Mouse (Mus musculus) lung, embryonic 15.5 days (tissue): ENCODE data around the gene Cabp4. TPM values are rescaled to one million over a fixed set of nuclear protein-coding genes. Genes with fewer than 3 reads are reported as not detected.

Experiments
- ATAC-seq: fragments of 200-750 bp; cut with Nextera tagmentation; 2 replicates; pipeline ENCODE4 v1.8.0; 2017; ENCODE audit warnings: moderate number of reproducible peaks, borderline replicate concordance; ENCODE audit not compliant: low FRiP score, low TSS enrichment; ENCODE audit errors: extremely low read depth
- H3K27ac ChIP-seq: fragments of 300-500 bp; sonication (generic); 2 replicates; pipeline ENCODE4 v1.5.1; 2015; ENCODE audit warnings: moderate library complexity, mild to moderate bottlenecking, inconsistent platforms
- H3K27me3 ChIP-seq: fragments of 300-500 bp; sonication (generic); 2 replicates; pipeline ENCODE4 v1.6.1; 2015; ENCODE audit warnings: inconsistent platforms
- H3K36me3 ChIP-seq: fragments of 300-500 bp; sonication (generic); 2 replicates; pipeline ENCODE4 v1.6.1; 2015; ENCODE audit warnings: inconsistent platforms
- H3K4me1 ChIP-seq: fragments of 300-500 bp; sonication (generic); 2 replicates; pipeline ENCODE4 v1.6.1; 2015; ENCODE audit warnings: inconsistent platforms
- H3K4me2 ChIP-seq: fragments of 300-500 bp; sonication (generic); 2 replicates; pipeline ENCODE4 v1.6.1; 2015; ENCODE audit warnings: inconsistent platforms, mild to moderate bottlenecking, moderate library complexity
- H3K4me3 ChIP-seq: fragments of 300-500 bp; sonication (generic); 2 replicates; pipeline ENCODE4 v1.5.1; 2015; ENCODE audit warnings: mild to moderate bottlenecking, inconsistent platforms
- H3K9ac ChIP-seq: fragments of 300-500 bp; sonication (generic); 2 replicates; pipeline ENCODE4 v1.6.1; 2015; ENCODE audit warnings: inconsistent platforms
- H3K9me3 ChIP-seq: fragments of 300-500 bp; sonication (generic); 2 replicates; pipeline ENCODE4 v1.6.1; 2016; ENCODE audit warnings: inconsistent platforms
- WGBS: fragments of 180-500 bp; shearing (Covaris S2); methylation state at CpG from one replicate; pipeline ENCODE4 v1.1.7; 2015; 5-methylcytosine and 5-hydroxymethylcytosine counted together
- polyA plus RNA-seq: library from polyadenylated mRNA; unstranded; fragments of >200 nt; fragmentation: Nextera tagmentation; extraction: Ambion mirVana; gene quantifications from 2 replicates; pipeline ENCODE4 v1.2.1, GENCODE M21; 2015

Gene Cabp4
- polyA plus RNA-seq, 1 experiment from 2014 or later, result 0.11 TPM

GRCm38 (mm10) chr19:4094348-4094747, 49.5 kb downstream of the Cabp4 start:
- no peaks in the 10 kb centered on the region for H3K9me3 ChIP-seq
- ATAC-seq, result no peak
- no peak overlapping the region for H3K4me2 ChIP-seq
- peaks cover 3% of the 10 kb centered on the region; the same call in 1 of the 2 replicates for H3K27me3 ChIP-seq
- 63% methylated on average over 3 of the region's 3 CpGs for WGBS
- H3K4me1 ChIP-seq, result peaks cover 21% of the 10 kb centered on the region
- H3K36me3 ChIP-seq, result no peaks in the 10 kb centered on the region
- H3K27ac ChIP-seq, result no peak overlapping the region
- H3K4me3 ChIP-seq, result no peak overlapping the region
- H3K9ac ChIP-seq, result no peak overlapping the region

GRCm38 (mm10) chr19:4093772-4094171, 50.1 kb downstream of the Cabp4 start:
- no peak for ATAC-seq
- no peaks in the 10 kb centered on the region for H3K36me3 ChIP-seq
- peaks cover 16% of the 10 kb centered on the region for H3K4me1 ChIP-seq
- H3K9me3 ChIP-seq, result no peaks in the 10 kb centered on the region
- H3K4me3 ChIP-seq, result no peak overlapping the region
- no peak overlapping the region for H3K4me2 ChIP-seq
- WGBS, result 67% methylated on average over 7 of the region's 7 CpGs
- H3K9ac ChIP-seq, result no peak overlapping the region
- peaks cover 6% of the 10 kb centered on the region; the same call in 1 of the 2 replicates for H3K27me3 ChIP-seq
- no peak overlapping the region for H3K27ac ChIP-seq

GRCm38 (mm10) chr19:4092750-4093149, 51.1 kb downstream of the Cabp4 start:
- 56% methylated on average over 3 of the region's 3 CpGs for WGBS
- H3K9me3 ChIP-seq, result no peaks in the 10 kb centered on the region
- peaks cover 6% of the 10 kb centered on the region; the same call in 1 of the 2 replicates for H3K27me3 ChIP-seq
- no peaks in the 10 kb centered on the region for H3K36me3 ChIP-seq
- H3K4me3 ChIP-seq, result no peak overlapping the region
- no peak overlapping the region for H3K4me2 ChIP-seq
- H3K27ac ChIP-seq, result no peak overlapping the region
- H3K9ac ChIP-seq, result no peak overlapping the region
- peaks cover 6% of the 10 kb centered on the region; the same call in 1 of the 2 replicates for H3K4me1 ChIP-seq
- no peak for ATAC-seq

- no peaks in the 10 kb centered on the region for H3K9me3 ChIP-seq
- no peaks in the 10 kb centered on the region for H3K36me3 ChIP-seq
- 47% methylated on average over 2 of the region's 2 CpGs for WGBS
- H3K4me3 ChIP-seq, result no peak overlapping the region
- 0 out of 2 replicates have a peak, but pooled peaks cover 2% of the 10 kb centered on the region for H3K4me1 ChIP-seq
- no peak for ATAC-seq
- H3K4me2 ChIP-seq, result no peak overlapping the region
- H3K27me3 ChIP-seq, result peaks cover 6% of the 10 kb centered on the region; the same call in 1 of the 2 replicates
- no peak overlapping the region for H3K27ac ChIP-seq
- H3K9ac ChIP-seq, result no peak overlapping the region
Observed at GRCm38 (mm10) chr19:4091383-4091782, 52.5 kb downstream of the Cabp4 start.

GRCm38 (mm10) chr19:4090446-4090845, 53.4 kb downstream of the Cabp4 start:
- Histone ChIP-seq H3K4me1 (no peaks in the 10 kb centered on the region), H3K4me3 (no peak overlapping the region), H3K27me3 (peaks cover 6% of the 10 kb centered on the region; the same call in 1 of the 2 replicates), H3K27ac (no peak overlapping the region), H3K9ac (no peak overlapping the region), H3K4me2 (no peak overlapping the region), H3K9me3 (no peaks in the 10 kb centered on the region), H3K36me3 (no peaks in the 10 kb centered on the region)
- 80% methylated on average over 3 of the region's 3 CpGs for WGBS
- no peak for ATAC-seq

GRCm38 (mm10) chr19:4089128-4089527, 54.7 kb downstream of the Cabp4 start:
- no peaks in the 10 kb centered on the region for H3K4me1 ChIP-seq
- 73% methylated on average over 6 of the region's 6 CpGs for WGBS
- no peaks in the 10 kb centered on the region for H3K9me3 ChIP-seq
- H3K27me3 ChIP-seq, result peaks cover 13% of the 10 kb centered on the region; the same call in 1 of the 2 replicates
- no peaks in the 10 kb centered on the region for H3K36me3 ChIP-seq
- H3K4me2 ChIP-seq, result no peak overlapping the region
- no peak for ATAC-seq
- H3K4me3 ChIP-seq, result no peak overlapping the region
- H3K27ac ChIP-seq, result no peak overlapping the region
- no peak overlapping the region for H3K9ac ChIP-seq

- Histone ChIP-seq H3K4me3 (no peak overlapping the region), H3K27ac (no peak overlapping the region), H3K36me3 (no peaks in the 10 kb centered on the region), H3K4me2 (no peak overlapping the region), H3K9me3 (no peaks in the 10 kb centered on the region), H3K4me1 (no peaks in the 10 kb centered on the region; the same call in 1 of the 2 replicates), H3K27me3 (peaks cover 13% of the 10 kb centered on the region; the same call in 1 of the 2 replicates), H3K9ac (no peak overlapping the region)
- ATAC-seq, result no peak
- 30% methylated on average over 5 of the region's 5 CpGs for WGBS
Observed at GRCm38 (mm10) chr19:4088146-4088545, 55.7 kb downstream of the Cabp4 start.

GRCm38 (mm10) chr19:4087090-4087489, 56.7 kb downstream of the Cabp4 start:
- no peak overlapping the region for H3K4me2 ChIP-seq
- H3K27me3 ChIP-seq, result peaks cover 13% of the 10 kb centered on the region; the same call in 1 of the 2 replicates
- no peak for ATAC-seq
- no peak overlapping the region for H3K9ac ChIP-seq
- no peak overlapping the region for H3K27ac ChIP-seq
- no peaks in the 10 kb centered on the region; the same call in 1 of the 2 replicates for H3K4me1 ChIP-seq
- WGBS, result 82% methylated on average over 5 of the region's 5 CpGs
- no peak overlapping the region for H3K4me3 ChIP-seq
- no peaks in the 10 kb centered on the region for H3K9me3 ChIP-seq
- no peaks in the 10 kb centered on the region for H3K36me3 ChIP-seq

GRCm38 (mm10) chr19:4086156-4086555, 57.7 kb downstream of the Cabp4 start:
- no peak overlapping the region for H3K4me2 ChIP-seq
- WGBS, result 84% methylated on average over 15 of the region's 15 CpGs

More at GRCm38 (mm10) chr19:4086156-4086555, 57.7 kb downstream of the Cabp4 start:
- no peaks in the 10 kb centered on the region for H3K9me3 ChIP-seq
- H3K27me3 ChIP-seq, result peaks cover 13% of the 10 kb centered on the region; the same call in 1 of the 2 replicates
- no peak for ATAC-seq
- H3K4me3 ChIP-seq, result no peak overlapping the region
- H3K36me3 ChIP-seq, result no peaks in the 10 kb centered on the region
- no peaks in the 10 kb centered on the region; the same call in 1 of the 2 replicates for H3K4me1 ChIP-seq
- H3K9ac ChIP-seq, result no peak overlapping the region
- no peak overlapping the region for H3K27ac ChIP-seq

Other genes with a start within 250 kb of the Cabp4 start
- 46.6 and 53.1 TPM in 2 replicates for gene Tcirg1, start 236.9 kb downstream of the Cabp4 start, polyA plus RNA-seq
- 303 and 306 TPM in 2 replicates for gene Ndufs8, start 231.3 kb downstream of the Cabp4 start, polyA plus RNA-seq
- 3.5 and 4.6 TPM in 2 replicates for gene Aldh3b1, start 214.2 kb downstream of the Cabp4 start, polyA plus RNA-seq
- 18.4 and 22.3 TPM in 2 replicates for gene Unc93b1, start 208.8 kb downstream of the Cabp4 start, polyA plus RNA-seq
- gene Aldh3b3, start 185.4 kb downstream of the Cabp4 start, polyA plus RNA-seq, result 0.11 and 0.13 TPM in 2 replicates
- gene Aldh3b2, start 171.7 kb downstream of the Cabp4 start, polyA plus RNA-seq, result 1.3 and 1.5 TPM in 2 replicates
- 11.1 and 12.5 TPM in 2 replicates for gene Acy3, start 157.5 kb downstream of the Cabp4 start, polyA plus RNA-seq
- gene Tbx10, start 151.3 kb downstream of the Cabp4 start, polyA plus RNA-seq, result not detected in 2 replicates
- gene Nudt8, start 143.5 kb downstream of the Cabp4 start, polyA plus RNA-seq, result 25.9 and 28.0 TPM in 2 replicates
- gene Gm49405, start 143.4 kb downstream of the Cabp4 start, polyA plus RNA-seq, result 2.3 and 2.4 TPM in 2 replicates
- gene Doc2g, start 140.7 kb downstream of the Cabp4 start, polyA plus RNA-seq, result 3.6 and 4.9 TPM in 2 replicates
- gene Ndufv1, start 131.2 kb downstream of the Cabp4 start, polyA plus RNA-seq, result 191 and 199 TPM in 2 replicates
- 470 and 486 TPM in 2 replicates for gene Gstp1, start 106.0 kb downstream of the Cabp4 start, polyA plus RNA-seq
- gene Gstp2, start 98.0 kb downstream of the Cabp4 start, polyA plus RNA-seq, result 3.9 and 5.2 TPM in 2 replicates
- 0.22 and 0.83 TPM in 2 replicates for gene Gstp3, start 84.5 kb downstream of the Cabp4 start, polyA plus RNA-seq
- not detected in 2 replicates for gene Cabp2, start 62.5 kb downstream of the Cabp4 start, polyA plus RNA-seq
- 100 and 103 TPM in 2 replicates for gene Cdk2ap2, start 46.9 kb downstream of the Cabp4 start, polyA plus RNA-seq
- 12.5 and 13.8 TPM in 2 replicates for gene Pitpnm1, start 44.0 kb downstream of the Cabp4 start, polyA plus RNA-seq
- gene Aip, start 18.2 kb downstream of the Cabp4 start, polyA plus RNA-seq, result 104 and 106 TPM in 2 replicates
- gene Gpr152, start 4.2 kb downstream of the Cabp4 start, polyA plus RNA-seq, result not detected in 2 replicates
- gene Coro1b, start 4.6 kb upstream of the Cabp4 start, polyA plus RNA-seq, result 157 and 168 TPM in 2 replicates
- 3.4 and 13.5 TPM in 2 replicates for gene Ptprcap, start 9.6 kb upstream of the Cabp4 start, polyA plus RNA-seq
- gene Rps6kb2, start 19.3 kb upstream of the Cabp4 start, polyA plus RNA-seq, result 45.0 and 49.4 TPM in 2 replicates
- gene Carns1, start 31.4 kb upstream of the Cabp4 start, polyA plus RNA-seq, result 2.4 and 2.8 TPM in 2 replicates
- 2.5 and 6.7 TPM in 2 replicates for gene Tbc1d10c, start 47.3 kb upstream of the Cabp4 start, polyA plus RNA-seq
- gene Ppp1ca, start 48.0 kb upstream of the Cabp4 start, polyA plus RNA-seq, result 974 TPM in 2 replicates
- gene Rad9a, start 57.6 kb upstream of the Cabp4 start, polyA plus RNA-seq, result 32.5 and 34.7 TPM in 2 replicates
- 4.7 and 5.5 TPM in 2 replicates for gene Clcf1, start 70.2 kb upstream of the Cabp4 start, polyA plus RNA-seq
- gene AC109138.7, start 70.3 kb upstream of the Cabp4 start, polyA plus RNA-seq, result not detected in 2 replicates
- gene Pold4, start 87.9 kb upstream of the Cabp4 start, polyA plus RNA-seq, result 27.6 and 32.4 TPM in 2 replicates
- 15.2 and 16.9 TPM in 2 replicates for gene Ssh3, start 125.1 kb upstream of the Cabp4 start, polyA plus RNA-seq
- 3.3 and 4.2 TPM in 2 replicates for gene Ankrd13d, start 139.1 kb upstream of the Cabp4 start, polyA plus RNA-seq
- gene Grk2, start 162.2 kb upstream of the Cabp4 start, polyA plus RNA-seq, result 16.2 and 16.7 TPM in 2 replicates